Mouse (Mus musculus) urinary bladder, postnatal 4 days (tissue): ENCODE data around the gene Rbfox1.
A peak's percentile ranks its signal among the peaks of the same experiment; 100 is the strongest.

ENCODE experiments used
- DNase-seq, 2 experiments: peaks; one replicate each; pipeline ENCODE4 v3.0.0; 2021 to 2022; ENCODE audit warnings: low spot score in 2 of 2

Rbfox1 gene

GRCm38 (mm10) chr16:5884746-5885689, at the start of gene Rbfox1:
Rbfox1 (plus strand) TSS chr16:5885355.
- no peak for DNase-seq

GRCm38 (mm10) chr16:5836744-5837143, 48.4 kb upstream of the Rbfox1 start:
- no peak for DNase-seq

GRCm38 (mm10) chr16:5841167-5841566, 44.0 kb upstream of the Rbfox1 start:
- no peak for DNase-seq

GRCm38 (mm10) chr16:5845645-5846044, 39.5 kb upstream of the Rbfox1 start:
- no peak for DNase-seq

GRCm38 (mm10) chr16:5853055-5853454, 32.1 kb upstream of the Rbfox1 start:
- DNase-seq, result no peak

- no peak for DNase-seq
These were observed 20.8 kb upstream of the Rbfox1 start for GRCm38 (mm10) chr16:5864350-5864749.

GRCm38 (mm10) chr16:5866966-5867365, 18.2 kb upstream of the Rbfox1 start:
- DNase-seq, result no peak

- DNase-seq, result no peak
These were observed 14.8 kb upstream of the Rbfox1 start for GRCm38 (mm10) chr16:5870391-5870790.

GRCm38 (mm10) chr16:5881820-5882219, 3.3 kb upstream of the Rbfox1 start:
- peak; percentile 47 to 71 for DNase-seq

- no peak for DNase-seq
These were observed 515 bp downstream of the Rbfox1 start for GRCm38 (mm10) chr16:5885690-5886050.

GRCm38 (mm10) chr16:5895564-5895963, 10.4 kb downstream of the Rbfox1 start:
- no peak for DNase-seq

- DNase-seq, result no peak
These were observed 13.2 kb downstream of the Rbfox1 start for GRCm38 (mm10) chr16:5898330-5898729.

GRCm38 (mm10) chr16:5910742-5911141, 25.6 kb downstream of the Rbfox1 start:
- no peak for DNase-seq

GRCm38 (mm10) chr16:5911880-5912327, 26.7 kb downstream of the Rbfox1 start:
- DNase-seq, result no peak

GRCm38 (mm10) chr16:5917937-5918336, 32.8 kb downstream of the Rbfox1 start:
- no peak for DNase-seq

- DNase-seq, result no peak
These were observed 41.8 kb downstream of the Rbfox1 start for GRCm38 (mm10) chr16:5926986-5927385.

GRCm38 (mm10) chr16:5931680-5932079, 46.5 kb downstream of the Rbfox1 start:
- DNase-seq, result peak; percentile 25 to 73

- DNase-seq, result no peak
These were observed 54.9 kb downstream of the Rbfox1 start for GRCm38 (mm10) chr16:5940016-5940415.

- no peak for DNase-seq
These were observed 60.5 kb downstream of the Rbfox1 start for GRCm38 (mm10) chr16:5945682-5946081.

- no peak for DNase-seq
These were observed 68.0 kb downstream of the Rbfox1 start for GRCm38 (mm10) chr16:5953106-5953505.

- DNase-seq, result no peak
These were observed 72.3 kb downstream of the Rbfox1 start for GRCm38 (mm10) chr16:5957418-5957817.

GRCm38 (mm10) chr16:5961786-5962185, 76.6 kb downstream of the Rbfox1 start:
- no peak for DNase-seq

- DNase-seq, result no peak
These were observed 89.0 kb downstream of the Rbfox1 start for GRCm38 (mm10) chr16:5974172-5974571.
